Mouse (Mus musculus) ES-CJ7 (cell line): Measurements from ENCODE around the gene Cep78.

Source experiments
- DNase-seq: peaks from one replicate; pipeline ENCODE4 v3.0.0; 2011; ENCODE audit warnings: low read depth, low spot score

The Cep78 gene

DNA sequence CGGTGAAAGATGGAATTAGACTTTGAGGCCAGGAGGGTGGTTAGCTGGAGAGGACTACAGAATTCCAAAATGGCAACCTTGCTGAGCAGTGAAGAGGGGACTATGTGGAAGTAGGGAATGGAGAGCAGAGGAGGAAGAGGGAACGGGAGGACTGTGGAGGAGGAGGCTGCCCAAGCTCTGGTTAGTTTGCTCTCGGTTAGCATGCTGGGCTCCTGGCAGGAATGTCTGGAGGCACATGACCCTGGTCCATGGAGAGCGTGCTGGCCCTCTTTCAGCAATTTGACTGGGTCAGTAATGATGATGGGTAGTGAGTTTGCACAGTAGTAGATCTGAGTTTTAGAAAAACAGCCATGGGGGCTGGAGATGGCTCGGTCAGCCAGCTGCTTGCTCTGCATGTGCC lies 76.8 kb downstream of the Cep78 start:
- DNase-seq: no peak
